Mouse (Mus musculus) lung, postnatal 36 days (tissue): ENCODE data around the gene Patj.
"Not testable (repeated sequence)": the region's sequence is repeated elsewhere in the genome, so short reads cannot be mapped to it uniquely, and the experiment has no call there.

Source experiments
- DNase-seq: peaks from one replicate; pipeline ENCODE4 v3.0.0; 2022; ENCODE audit warnings: mixed read lengths

The Patj gene

GRCm38 (mm10) chr4:98666451-98666850 is 270.9 kb downstream of the Patj start:
- no peak for DNase-seq

DNA sequence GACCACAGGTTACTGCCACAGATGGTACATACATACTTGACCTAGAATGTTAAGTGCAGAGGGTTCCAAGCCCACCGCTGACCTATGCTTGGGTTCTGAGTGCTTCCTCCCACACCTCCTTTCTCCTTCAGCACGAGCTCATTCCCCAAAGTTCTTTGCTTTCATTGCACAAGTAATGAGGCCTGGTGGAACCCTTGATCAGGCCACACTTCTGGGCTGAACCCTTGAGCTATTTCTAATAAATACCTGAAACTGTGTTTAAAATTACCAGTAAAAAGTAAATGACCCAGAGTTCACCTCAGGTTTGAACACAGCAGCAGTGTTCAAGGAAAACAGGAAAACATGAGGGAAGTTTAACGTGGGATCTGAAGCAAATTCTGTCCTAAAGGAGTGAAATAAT is 271.4 kb downstream of the Patj start:
- no peak for DNase-seq

DNA sequence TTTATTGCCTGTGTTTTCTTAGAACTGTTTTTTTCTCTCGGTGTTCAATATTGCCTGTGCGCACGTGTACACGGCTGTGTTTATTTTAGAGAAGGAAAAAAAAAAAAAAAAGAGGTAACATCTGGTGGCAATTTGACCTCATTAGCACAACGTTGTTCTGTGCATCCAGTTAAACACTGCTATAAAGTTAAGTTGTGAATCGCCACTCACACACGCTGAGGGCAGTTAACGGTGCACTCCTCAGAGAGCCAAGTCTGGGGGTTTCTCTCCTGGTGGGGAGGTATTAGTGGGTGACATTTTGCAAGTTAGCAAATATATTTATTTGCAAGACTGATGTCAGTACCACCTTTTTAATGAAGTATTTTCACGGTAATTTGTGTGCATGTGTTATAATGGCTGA is 281.9 kb downstream of the Patj start:
- no peak for DNase-seq

- no peak for DNase-seq
These were observed 291.2 kb downstream of the Patj start for GRCm38 (mm10) chr4:98686678-98687267.

- DNase-seq, result no peak
These were observed 292.5 kb downstream of the Patj start for GRCm38 (mm10) chr4:98688116-98688515.

DNA sequence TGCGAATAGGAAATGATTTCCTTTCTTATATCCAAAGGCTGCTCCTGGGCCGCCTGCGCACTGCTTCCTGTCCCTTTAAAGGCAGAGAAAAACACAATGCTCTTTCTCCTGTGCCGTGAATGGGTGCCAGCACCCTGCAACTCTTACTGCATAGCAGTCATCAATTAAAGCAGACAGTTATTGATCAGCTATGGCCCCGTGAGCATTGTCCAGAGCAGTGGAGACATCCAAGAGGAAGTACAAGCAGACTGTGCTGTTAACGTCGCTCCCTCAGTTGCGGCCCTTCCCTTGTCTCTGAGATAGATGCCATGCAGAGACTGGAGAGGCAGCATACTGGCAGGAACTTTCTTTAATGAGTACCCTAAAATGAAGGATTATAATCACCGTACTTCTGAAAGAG is 292.9 kb downstream of the Patj start:
- DNase-seq, result no peak

GRCm38 (mm10) chr4:98689988-98690387 is 294.4 kb downstream of the Patj start:
- no peak for DNase-seq

DNA sequence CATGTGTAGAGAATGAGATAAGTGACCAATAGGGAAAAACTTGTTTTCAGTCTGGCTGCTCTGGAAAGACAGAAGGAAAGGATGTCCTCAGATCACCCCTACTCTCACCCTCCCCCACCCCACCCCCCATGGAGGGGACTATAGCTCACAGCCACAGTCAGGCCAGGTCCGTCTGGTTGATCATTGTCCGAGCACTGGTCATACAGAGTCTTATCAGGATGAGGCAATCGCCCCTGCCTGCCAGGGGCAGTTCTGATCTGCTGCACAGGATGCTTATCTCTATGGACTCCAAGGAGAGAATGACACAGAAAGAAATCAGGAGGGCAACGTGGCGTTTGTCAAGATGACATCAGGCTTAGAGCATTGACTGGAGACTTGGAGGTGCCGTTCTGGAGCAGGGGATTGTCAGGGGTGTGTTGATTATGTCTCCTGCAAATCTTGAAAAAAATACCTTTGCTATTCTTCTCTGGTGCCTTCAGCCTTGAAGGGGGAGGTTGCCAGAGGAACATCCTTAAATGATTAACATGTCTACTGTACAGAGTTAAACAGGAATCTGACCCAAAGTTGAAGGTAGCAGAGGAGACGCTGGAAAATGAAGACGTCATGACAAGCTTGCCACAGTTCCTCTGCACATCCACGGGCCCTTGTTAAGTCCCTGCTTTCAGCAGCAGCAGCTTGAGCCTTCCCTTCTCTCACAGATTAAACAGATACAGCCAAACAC is 298.0 kb downstream of the Patj start:
- DNase-seq, result no peak

GRCm38 (mm10) chr4:98697932-98698331 is 302.3 kb downstream of the Patj start:
- no peak for DNase-seq

- no peak for DNase-seq
These were observed 303.3 kb downstream of the Patj start for GRCm38 (mm10) chr4:98698921-98699320.

DNA sequence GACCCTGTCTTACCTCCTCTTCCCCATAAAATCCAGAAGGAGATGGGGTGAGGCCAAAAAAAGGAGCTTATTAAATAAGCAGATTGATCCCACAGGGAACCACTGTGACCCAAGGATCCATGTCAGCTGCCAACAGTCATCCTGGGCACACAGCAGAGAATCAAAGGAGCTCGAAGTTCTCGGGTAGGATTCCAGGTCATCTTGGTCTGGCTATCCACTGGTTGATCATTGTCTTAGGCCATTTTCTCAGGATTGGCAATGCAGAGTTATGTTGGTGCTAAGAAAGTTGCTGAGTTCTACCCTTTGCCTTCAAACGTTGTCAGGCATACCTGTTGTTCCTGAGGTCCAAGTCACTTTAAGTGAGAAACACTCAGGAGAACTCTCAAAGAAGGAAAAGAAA is 304.6 kb downstream of the Patj start:
- no peak for DNase-seq

DNA sequence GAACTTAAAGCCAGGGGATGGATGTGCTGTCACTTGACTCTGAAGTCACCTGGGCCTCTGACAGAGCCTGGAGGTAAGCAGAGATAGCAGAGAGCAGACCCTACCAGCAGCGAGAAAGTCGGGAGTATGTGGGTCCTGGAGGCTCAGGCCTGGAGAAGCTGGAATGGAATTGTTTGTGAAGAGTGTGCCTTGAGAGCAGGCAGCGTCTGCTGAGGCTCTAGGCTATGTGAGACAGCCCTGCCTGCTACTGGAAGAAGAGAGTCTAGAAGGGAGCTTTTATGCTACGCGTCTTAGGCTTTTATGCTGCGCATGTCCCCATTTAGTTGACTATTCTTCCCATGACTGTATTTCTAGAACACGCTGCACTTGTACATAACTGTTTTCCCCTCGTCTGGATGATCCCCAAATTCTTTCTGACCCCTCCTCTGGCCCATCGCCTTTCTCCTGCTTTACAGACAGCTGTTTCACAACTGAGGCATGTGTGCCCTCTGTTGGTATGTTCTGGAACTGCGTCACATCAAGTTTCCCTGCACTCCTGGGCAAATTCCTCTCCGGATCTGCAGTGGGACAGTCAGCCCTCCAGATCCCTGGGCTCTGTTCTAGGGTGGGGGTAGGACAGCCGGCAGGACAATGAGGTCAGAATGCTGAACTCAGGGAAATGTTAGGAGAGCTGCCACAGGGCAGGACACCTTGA is 306.8 kb downstream of the Patj start:
- peak; percentile 75 for DNase-seq

DNA sequence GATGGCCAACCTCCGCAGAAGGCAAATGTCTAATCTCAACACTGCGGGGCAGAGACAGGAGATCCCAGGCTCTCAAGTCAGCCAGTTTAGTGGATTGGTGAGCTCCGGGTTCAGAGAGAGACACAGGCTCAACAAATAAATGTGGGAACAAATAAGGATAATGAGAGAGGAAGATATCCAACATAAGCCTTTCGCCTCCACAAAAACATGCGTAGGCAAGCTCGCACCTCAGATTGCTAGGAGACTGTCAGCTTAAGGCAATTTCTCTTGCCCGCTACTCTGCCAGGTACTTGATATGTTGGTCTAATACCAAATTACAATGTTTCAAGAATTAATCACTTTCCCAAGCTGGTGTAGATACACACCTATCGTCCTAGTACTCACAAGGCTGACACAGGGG is 315.3 kb downstream of the Patj start:
- DNase-seq, result no peak

- DNase-seq, result no peak
These were observed 322.4 kb downstream of the Patj start for GRCm38 (mm10) chr4:98717735-98718546.

DNA sequence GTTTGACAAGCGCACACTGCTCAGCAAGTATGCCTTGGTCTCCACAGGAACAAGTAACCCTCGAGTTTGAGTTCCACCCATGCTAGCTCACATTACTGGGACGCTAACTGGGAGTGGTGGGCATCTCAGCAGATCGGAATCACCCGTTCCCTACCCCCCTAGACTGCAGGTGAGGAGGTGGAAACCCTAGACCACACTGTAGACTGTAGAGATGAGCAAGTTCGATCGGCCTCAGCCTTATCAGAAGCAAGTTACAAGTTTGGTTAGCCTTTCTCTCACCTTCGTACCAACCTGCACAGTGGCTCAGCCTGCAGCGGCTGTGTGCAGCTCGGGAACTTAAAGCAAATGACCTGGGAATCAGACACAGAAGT is 322.9 kb downstream of the Patj start:
- DNase-seq, result no peak

- DNase-seq, result peak; percentile 77
These were observed 326.9 kb downstream of the Patj start for GRCm38 (mm10) chr4:98722454-98722853.

DNA sequence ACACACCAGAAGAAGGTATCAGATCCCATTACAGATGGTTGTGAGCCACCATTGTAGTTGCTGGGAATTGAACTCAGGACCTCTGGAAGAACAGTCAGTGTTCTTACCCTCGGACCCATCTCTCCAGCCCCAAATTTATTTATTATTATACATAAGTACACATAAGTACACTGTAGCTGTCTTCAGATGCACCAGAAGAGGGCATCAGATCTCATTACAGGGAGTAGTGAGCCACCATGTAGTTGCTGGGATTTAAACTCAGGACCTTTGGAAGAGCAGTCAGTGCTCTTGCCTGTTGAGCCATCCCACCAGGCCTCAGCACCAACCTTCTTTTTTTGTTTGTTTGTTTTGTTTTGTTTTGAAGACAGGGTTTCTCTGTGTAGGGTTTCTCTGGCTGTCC is 329.1 kb downstream of the Patj start:
- DNase-seq, result not testable (repeated sequence)

- no peak for DNase-seq
These were observed 329.9 kb downstream of the Patj start for GRCm38 (mm10) chr4:98725439-98725838.

DNA sequence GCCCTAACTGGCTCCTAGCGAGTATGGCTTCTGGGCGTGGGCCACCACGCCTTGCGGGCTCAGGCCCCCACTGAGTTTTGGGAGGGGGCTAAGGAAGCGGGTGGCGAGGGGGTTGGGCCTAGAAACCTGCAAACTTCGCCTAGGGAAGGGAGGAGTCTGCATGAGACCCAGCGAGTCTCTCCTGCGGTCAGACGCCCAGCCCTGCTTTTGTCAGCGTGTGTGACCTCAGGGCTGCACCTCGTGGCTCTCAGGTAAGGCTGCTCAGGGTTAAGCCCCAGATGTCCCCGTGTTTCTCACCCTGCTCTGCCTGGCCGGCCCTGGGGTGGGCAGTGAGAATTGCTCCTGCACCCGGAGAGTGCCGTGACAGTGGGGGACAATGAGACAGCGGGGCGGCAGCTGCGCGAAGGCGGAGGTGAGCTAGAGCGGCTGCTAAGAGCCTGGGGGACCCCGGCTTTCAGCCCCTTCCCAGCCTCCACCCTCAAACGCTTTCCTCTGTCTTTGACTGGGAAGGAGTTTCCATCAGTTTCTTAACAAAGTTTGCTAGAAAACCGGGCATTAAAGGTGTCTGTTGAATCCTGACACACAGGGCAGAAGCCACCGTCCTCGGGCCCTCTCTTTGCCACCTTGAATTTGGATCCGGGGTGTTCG is 331.1 kb downstream of the Patj start, which contains the start of gene L1td1:
TSS of gene L1td1 (plus strand) at position 145 of the 648 bp plus-strand sequence.
- DNase-seq, result no peak

DNA sequence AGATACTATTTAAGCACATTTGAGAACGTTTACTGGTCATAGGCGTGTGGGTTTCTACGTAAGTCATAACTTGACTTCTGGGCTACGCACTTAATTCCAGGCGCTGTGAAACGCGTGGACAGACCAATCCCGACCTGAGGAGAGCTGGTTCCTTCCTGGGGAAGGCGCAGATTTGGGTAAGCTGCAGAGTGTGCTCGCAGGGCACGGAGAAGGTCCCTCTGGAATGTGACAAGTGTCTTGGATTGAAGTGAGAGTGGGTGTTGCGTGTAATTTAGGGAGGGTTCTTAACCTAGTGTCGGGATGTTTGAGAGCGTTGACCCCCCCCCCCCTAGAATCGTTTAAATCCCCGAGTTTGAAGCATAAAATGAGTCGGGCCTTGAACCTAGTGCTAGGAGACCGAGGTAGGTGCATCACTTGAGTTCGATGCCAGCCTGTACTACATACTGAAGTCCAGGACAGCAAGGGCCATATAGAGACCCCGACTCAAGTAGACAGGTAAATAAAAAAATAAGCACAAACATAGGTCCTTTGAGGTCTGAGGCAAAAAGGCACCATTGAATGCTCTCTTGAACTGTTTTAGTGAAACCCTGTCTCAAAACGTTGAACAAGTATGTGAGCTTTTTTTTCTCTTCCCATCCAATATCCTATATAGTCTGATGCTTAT is 331.8 kb downstream of the Patj start:
- DNase-seq, result no peak

DNA sequence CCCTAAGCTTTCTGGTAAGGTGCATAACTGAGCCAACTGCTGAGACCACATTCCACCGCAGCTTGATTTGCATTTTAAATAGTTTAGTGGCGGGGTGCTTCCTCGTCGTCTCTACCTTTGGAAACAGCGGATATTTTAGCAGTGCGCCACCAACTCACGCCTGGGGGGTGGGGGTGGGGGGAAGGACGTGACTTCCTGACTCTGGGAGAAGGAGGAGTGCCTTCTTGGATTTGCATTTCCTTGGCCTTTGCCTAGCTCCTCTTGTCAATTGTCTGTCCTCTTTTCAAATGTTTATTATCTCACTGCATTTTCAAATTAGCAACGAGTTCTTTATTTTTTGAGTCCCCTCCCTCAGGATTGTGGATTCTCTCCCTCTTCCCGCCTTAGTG is 332.4 kb downstream of the Patj start:
- DNase-seq, result no peak

DNA sequence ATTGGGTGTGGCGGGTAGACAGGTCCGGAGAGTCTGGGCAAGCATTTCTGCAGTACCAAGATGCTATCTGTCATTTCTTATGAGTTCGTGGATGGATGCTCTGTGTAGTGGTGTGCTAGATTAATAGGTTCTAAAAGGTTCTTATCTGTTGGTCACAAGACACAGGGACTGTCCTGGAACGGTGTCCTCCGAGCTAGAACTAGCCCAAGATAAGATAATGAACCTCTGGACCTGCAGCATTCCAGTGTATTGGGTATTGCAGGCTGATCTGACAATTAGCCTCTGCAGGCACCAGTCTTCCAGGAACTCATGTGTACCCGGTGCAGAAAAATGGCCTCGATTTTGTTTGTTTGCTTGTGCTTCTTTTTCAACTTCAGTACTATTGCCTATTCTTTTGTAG is 333.1 kb downstream of the Patj start:
- no peak for DNase-seq
